Mouse (Mus musculus) right cerebral cortex, adult 18-20 months (tissue): Measurements from ENCODE around the gene Clint1.
A peak's percentile ranks its signal among the peaks of the same experiment; 100 is the strongest.

Experiments used
- DNase-seq: peaks from one replicate; pipeline ENCODE4 v3.0.0; 2022; ENCODE audit warnings: mixed read lengths

The Clint1 gene

DNA sequence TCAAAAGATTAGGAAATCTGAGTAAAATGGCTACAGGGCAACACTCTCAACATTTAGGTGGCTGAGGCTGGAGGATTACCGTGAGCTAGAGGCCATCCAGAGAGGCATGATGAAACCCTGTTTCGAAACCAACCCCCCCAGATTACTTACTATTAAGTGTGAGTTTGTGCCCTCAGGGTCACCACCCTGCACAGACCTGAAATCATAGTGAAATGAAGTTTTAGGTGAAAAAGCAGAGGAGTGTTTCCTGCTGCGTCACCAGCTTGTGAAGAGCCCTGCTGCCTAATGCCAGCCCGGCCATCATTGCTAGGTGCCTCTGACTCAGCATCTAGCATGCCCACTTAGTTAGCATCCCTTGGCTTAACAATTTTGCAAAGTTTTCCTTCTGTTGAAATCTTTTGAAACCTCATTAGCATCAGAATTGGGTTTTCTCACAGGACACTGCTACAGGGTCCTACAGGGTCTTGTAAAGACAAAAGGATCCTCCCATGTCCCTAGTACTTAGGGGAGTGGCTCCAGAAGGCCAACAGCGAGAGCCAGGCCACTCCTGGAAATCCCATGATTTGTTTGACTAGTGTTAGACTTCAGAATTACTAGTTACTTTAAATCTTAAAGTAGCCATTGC, 33.9 kb downstream of the Clint1 start:
- DNase-seq, result no peak

DNA sequence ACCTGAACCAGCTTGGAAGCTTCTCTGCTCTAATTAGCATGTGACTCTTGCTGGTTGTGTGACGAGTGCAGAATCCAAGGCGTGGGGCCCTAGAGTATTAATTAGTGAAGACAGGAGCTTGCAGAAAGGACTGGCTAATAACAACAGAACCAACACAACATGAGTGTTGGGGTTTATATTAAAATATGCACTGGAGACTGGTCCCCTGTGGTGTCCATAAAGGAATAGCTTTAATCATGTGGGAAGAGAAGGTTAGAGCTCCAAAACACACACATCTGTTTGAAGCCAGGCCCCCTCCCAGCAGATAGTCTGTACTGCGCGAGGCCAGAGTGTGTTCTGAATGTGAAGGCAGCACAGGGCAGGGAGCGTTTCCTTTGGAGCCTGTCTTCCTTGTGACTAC, 34.7 kb downstream of the Clint1 start:
- no peak for DNase-seq

DNA sequence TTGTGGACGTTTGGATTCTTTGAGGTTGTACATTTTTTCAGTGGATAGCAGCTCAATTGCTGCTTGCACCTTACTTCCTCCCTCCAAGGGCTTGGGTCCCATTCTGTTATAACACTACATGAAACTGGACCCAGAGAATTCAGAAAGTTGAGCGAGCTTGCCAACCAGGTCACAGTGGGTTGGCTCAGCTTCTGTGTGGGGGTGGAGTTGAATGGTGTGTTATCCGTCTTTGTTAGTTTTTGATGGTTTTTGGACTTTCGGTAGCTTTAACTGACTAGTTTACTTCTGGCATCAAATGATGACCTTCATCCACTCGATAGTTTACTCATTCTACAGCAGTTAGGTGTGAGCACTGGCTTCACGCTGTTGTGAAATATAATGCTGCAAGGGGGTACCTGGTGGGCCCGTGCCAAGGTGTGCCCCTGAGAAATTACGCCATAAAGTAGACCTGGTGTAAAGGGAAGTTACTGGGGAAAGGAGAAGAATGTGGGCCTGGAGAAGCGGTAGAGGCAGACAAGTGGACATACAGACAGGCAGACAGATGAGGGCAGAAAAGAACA, 36.7 kb downstream of the Clint1 start:
- DNase-seq, result no peak

DNA sequence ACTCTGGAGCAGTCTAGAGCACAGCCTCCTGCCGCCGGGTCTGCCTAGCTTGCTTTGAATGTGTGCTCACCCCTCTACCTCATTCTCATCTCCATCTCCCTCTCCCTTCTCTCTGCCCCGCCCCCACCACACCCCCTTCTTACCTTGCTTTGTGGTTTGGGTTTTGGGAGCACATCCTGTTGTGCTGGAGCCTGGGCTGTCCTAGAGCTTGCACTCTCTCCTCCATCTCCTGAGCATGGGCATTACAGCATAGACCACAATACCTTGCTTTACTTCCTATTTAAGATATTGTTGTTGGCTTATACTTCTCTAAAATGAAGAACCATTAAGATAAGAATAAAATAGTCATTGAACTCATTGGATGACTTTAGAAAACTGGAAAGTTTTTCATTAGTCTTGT, 38.1 kb downstream of the Clint1 start:
- DNase-seq, result no peak

DNA sequence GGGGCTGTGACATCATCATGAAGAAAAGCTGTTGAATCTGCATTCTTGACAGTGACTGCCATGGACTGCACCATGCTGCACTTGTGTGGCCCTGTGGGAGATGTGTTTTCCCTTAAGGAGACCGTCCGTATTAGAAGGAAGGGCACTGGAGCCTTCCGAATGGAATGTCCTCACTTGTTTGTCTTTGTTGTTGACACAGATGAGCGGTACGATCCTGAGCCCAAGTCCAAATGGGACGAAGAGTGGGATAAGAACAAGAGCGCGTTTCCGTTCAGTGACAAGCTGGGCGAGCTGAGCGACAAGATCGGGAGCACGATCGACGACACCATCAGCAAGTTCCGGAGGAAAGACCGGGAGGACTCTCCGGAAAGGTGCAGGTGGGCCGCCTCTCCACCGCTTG, 38.6 kb downstream of the Clint1 start:
- no peak for DNase-seq

DNA sequence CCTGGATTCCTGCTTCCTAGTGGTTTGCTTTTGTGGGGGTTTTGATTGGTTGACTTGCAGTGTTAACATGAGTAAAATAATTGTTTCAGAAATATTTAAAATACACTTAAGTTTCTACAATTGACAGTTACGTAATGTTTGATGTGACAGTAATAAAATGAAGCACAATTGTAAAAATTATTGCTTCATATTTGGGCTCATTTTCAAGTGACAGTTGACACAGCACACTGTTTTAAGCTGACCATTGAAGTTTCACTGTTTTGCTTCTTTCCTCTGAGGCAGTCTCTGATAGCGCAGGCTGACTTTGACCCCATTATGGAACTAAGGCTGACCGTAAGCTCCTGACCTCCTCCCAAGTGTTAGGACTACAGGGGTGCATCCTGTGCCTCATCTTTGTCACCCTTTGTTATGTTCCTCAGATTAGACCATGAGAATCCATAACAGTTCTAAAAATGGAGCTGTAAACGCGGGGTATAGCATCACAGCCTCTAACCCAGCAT, 41.1 kb downstream of the Clint1 start:
- DNase-seq, result no peak

DNA sequence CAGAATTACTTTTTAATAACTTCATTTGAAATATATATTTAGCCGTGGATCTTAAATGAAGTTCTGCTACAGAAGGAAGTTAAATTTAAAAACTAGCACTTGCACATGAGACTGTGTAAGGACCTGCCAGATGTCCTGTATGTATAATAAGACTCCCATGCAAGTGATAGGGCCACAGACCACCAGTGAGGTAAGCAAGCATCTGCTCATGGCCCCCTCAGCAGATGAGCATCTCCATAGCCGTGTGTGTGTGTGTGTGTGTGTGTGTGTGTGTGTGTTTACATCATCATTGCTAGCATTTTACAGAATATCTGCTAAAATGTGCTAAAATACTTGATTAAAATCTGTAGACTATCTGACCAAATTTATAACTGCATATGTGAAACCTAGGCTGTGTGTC, 45.5 kb downstream of the Clint1 start:
- DNase-seq, result no peak

DNA sequence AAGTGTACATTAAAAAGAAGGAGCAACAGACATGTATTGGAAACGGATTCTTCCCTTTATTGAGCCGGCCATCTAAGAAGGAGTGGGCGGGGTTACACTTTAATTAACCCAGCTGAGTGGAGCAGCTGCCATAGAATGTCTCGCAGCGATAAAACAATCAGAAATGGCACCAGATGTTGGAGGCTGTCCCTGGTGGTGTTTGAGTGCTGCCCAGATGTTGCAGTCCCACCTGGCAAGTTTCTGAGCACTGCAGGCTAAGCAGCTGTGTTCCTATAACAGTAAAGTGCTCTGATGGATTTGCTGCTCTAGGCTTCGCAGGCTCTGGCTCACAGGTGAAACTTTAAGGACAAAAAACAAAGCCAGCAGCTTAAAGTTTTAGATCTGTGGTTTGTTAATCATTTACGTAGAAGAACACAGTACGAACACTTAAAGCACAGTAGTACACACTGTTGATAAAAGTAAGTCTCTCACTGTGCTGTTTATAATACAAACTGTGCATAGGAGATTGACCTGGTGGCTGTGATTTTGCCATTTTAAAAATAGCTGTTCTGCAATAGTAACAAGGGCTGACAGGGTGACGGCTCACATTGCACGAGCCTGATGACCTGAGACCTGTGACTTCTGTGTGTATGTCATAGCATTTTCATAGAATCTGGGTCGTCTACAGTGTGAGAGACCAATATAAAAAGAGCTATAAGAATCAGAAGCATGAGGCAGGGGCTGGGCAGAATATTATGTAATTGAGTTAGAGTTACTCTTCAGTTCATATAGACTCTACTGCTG, 48.6 kb downstream of the Clint1 start:
- DNase-seq, result no peak

DNA sequence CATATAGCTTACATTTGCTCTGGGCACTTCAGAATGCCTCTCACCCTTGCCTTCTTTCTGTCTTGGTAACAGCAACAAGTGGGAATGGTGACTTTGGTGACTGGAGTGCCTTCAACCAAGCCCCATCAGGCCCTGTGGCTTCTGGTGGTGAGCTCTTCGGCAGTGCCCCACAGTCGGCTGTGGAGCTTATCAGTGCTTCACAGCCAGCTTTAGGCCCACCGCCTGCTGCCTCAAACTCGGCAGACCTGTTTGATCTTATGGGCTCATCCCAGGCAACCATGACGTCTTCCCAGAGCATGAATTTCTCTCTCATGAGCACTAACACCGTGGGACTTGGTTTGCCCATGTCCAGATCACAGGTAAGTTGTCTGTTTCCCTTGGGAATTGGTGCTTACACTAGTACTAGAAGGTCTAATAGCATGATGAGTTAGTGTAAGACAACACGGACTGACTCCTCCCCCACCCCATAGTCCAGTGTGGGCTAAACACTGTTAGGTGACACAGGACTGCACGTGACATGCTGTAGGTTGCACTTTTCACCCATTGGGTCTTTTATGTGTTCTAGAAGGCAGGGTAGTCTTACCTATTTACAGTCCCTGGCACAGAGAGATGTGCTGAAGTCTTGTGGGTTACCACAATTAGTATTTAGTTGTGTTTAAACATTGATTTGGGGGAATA, 54.4 kb downstream of the Clint1 start:
- DNase-seq, result no peak

DNA sequence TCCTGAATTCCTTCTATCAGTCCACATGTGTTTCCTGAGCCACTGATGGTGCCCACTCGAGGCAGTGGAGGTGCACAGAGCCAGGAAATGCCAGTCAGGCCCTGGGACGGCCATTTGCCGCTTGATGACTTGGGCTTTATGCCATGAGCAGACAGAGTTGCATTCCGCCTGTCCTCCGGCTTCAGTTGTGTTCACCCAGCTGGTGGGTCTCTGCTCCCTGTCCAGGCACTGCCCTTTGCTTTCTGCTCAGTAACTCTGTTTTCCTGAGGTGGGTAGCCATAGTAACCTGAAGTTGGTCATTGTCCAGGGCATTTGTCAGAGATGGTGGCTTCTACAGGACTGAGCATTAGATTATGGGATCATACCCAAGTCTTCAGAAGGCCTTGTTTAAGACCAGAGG, 55.5 kb downstream of the Clint1 start:
- no peak for DNase-seq

DNA sequence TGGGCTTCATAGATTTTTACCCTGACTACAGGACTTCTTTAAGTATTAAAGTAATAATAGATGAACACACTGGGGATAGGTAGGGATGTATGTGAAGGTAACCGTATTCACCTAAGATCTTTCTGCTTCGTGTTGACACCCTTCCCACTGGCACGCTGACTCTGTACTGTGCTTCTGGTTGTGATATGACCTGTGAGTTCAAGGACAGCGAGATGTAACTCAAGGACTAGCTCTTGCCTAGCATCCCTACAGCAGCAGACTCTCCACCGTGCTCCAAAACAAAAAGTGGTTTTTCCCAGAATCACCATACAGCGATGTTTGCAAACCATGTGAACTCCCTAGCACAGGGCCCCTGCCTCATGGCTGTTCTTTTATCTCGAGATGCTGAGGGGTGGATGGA, 56.2 kb downstream of the Clint1 start:
- DNase-seq, result no peak

DNA sequence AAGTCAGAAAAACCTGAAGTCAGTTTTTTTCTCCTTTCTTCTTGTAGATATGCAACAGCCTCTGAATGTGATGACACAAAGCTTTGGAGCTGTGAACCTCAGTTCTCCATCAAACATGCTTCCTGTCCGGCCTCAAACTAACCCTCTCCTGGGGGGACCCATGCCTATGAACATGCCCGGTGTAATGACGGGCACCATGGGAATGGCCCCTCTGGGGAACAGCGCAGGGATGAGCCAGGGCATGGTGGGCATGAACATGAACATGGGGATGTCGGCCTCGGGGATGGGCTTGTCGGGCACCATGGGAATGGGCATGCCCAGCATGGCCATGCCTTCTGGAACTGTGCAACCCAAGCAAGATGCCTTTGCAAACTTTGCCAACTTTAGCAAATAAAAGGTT, 57.0 kb downstream of the Clint1 start:
- DNase-seq, result no peak

DNA sequence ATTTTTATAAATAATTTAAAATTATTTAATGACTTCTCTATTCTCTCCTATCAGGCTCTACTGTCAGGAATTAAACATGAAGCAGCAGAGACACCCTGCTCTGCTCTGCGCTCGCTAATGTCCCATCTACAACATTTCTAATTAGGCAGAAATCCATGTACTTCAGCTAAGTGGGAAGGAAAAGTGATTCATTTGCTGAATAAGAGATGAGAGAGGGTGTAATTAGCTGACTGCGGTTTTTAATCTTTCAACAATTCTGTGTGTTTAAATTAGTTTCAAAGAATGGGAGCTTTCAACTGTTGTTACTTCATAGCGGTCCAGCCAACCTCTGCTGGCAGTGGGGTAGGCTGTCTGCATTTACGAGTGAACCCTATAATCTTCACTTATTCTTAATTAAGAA, 58.9 kb downstream of the Clint1 start:
- DNase-seq, result no peak

DNA sequence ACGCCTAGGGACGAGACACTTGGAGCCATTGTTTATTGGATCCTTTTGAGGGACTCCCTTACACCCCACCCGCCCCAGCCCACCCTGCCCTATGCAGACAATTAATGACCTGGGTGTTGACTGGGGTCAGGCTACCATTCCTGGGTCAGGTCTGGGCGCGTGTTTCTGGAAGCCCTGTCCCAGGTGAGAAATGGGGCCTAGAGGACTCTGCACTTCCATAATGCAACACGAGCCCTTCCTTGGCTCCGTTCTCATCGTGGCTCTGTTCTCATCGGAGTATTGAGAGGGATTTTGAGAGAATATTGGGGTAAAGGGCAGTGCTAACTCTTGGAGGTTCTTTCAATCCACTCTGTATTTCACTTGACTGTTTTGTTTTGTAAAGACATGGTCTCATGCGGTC, 64.3 kb downstream of the Clint1 start:
- DNase-seq, result no peak

DNA sequence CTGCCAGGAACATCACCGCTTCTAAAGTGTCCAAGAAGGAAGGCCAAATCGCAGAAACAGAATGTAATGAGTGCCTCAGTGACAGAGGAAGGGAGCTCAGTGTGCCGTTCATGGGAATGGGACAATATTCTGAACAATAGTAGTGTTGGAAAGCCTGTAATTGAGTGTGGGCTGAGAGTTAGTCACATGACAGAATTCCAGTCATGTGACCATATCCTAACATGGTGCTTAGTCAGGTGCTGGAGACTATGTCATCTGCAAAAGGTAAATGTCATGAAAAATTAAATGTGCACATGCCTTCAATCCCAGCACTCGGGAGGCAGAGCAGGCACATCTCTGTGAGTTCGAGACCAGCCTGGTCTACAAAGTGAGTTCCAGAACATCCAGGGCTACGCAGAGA, 66.2 kb downstream of the Clint1 start:
- DNase-seq, result no peak

DNA sequence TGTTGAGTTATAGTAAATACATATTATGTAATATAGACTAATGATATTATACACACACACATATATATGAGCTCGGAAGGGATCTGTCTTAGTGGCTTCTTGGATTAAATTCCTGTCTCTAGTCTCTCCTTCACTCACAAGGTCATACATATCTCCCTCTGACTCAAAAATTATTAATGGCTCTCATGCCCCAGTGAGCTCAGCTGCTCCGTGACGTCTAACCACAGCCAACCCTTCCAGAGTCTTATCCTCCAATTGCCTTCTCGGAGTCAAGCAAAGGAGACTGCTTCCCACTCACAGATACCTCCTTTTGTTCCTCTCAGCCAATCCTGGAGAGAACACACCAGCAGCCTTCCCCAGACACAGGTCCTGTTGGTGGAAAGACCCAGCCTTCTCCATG, 67.0 kb downstream of the Clint1 start:
- no peak for DNase-seq

DNA sequence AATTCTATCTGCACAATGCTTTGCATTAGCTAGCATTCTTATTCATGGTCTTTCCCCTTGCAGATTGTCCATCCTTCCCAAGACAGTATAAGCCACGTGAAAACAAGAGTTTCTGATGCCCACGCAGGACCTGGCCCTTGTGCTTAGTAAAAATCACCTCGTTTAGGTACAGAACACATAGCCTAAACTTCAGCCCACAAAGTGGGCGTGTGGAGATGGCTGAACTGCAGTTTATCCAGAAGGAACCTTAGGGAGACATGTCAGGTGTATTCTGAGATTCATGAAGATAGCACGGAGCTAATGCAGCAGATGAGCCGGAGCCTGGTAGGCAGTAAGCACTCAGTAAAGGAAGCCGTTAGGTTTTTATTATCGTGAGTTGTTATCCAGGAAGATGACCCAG, 69.2 kb downstream of the Clint1 start:
- DNase-seq, result no peak

DNA sequence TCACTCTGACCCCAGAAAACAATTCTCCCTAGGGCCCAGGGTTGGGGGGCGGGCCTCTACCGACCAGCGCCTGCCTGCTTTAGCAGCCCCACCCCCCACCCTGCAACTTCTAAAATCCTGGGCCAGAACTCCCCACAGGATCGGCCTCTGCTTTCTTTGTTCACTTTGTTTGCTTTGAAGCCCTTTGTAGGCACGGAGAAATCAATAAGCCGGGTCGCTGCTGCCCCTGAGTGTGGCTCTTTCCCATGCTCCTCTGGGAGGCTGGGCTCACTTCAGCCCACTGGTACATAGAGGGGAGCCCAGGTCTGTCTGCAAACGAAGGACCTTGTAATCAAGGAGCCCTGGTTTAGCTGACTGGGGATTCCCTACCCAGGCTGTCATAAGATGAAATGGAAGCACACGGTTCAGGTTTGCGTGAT, 69.6 kb downstream of the Clint1 start:
- DNase-seq, result no peak

DNA sequence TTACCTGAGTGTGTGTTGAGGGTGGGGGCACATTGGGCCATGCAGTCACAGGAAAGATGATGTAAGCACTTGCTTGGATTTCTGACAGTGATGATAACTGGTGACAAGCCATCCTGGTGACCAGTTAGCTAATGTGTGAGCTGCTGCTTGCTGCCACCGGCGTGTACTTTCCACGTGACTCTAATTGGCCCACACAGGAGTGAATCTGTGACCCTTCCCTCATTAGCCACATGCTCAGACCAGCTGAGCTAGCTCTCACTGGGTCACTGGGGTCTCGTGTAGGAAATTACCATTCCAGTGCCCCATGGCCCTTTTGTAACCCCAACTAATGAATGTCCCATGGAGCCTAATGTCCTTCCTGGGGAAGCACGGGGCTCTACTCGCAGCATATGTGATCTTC, 73.6 kb downstream of the Clint1 start:
- no peak for DNase-seq

DNA sequence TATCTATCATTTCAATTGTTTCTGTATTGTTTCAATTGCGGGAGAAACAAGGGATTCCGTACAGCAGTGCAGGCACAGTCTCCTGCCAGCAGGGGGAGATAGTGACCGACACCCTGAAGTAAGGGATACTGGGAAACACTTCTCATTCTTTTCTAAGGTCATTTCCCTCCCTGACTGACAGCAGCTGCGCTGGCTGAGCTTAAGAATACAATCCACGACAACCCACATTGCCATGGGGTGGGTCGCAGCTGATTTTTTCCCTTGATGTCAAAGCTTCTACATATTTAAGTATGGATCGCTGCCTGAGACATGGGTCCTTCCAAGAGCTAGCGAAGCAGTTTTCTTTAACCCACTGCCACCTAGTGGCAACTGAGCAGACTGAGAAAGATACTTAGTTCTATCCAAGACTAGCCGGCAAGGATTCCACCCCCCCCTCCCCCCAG, 74.8 kb downstream of the Clint1 start:
- peak; percentile 75 for DNase-seq

DNA sequence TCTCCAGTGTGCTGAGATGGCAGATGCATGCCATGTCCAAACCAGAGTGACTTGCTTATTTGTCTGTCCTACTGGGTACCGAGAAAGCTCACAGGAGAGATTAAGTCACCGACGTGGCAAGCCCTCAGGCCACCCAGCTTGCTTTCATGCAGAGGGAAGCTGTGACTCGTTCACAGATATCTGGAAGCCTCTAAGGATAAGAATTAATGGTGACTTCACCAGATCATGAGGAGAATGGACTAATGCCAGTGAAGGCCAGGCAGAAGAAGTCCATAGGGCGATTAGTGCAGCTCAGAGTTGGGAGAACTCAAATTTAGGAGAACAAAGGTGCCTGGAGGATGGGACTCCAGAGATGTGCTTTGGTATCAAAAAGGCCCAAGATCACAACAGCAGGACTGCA, 75.6 kb downstream of the Clint1 start:
- DNase-seq, result no peak

DNA sequence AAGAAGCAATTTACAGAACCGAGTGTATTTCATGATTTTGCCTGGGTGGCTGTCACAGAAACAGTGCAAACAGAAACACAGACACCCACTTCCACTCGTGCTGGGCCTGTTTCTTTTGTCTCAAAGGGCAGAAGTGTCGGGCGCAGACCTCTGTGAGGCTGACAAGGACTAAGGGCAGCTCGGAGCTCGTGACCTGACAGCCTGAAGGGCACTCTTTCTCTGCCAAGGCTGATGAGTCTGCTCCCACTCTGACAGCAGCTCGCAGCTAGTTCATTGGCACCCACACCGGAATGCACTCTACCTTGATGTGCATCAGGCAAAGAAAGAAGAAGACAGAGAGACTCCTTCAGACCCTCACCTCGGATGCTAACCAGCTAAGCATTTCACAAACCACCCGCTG, 77.7 kb downstream of the Clint1 start:
- DNase-seq, result no peak

DNA sequence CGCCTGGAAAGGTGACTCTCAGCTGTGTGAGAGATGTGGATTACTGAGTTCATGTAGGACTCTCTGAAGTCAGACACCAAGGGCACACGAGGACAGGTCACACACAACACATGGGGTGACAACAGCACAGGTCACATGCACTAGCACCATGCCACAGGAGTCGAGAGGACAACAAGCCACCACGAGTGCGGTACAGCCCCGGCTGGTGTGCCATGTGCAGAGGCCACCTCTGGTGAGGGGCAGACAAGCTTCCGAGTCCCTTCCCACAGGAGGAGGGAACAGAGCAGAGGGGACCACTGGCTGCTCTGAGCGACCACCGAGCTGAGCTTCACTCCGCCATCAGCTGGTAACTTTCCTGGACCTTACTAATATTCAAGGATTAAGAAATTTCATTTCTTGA, 80.9 kb downstream of the Clint1 start:
- no peak for DNase-seq

DNA sequence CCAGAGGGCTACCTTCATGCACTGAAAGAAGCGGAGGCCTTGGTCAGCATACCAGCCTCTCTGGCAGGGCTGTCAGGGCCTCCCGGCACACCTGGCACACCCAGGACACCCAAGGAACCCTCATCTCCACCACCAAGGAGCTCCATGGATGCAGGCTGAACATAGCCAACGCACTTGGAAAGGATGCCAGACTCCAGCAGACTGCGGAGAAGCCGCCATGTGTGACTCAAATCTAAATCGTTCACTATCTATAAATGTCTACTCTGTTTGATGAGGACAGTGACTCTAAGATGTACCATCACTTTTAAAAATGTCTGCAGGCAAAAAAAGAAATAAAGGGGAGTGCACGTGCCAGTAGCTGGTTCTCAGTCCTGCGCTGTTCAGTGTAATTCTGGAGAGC, 85.6 kb downstream of the Clint1 start:
- DNase-seq, result no peak
